Mouse (Mus musculus): ENCODE measurements around the gene Rnf111. TPM values are rescaled to one million over a fixed set of nuclear protein-coding genes. Genes with fewer than 3 reads are reported as not detected.

Gene Rnf111
- total and polyA plus RNA-seq, 3 experiments, result 10.4 to 17.6 (median 11.8) TPM

DNA sequence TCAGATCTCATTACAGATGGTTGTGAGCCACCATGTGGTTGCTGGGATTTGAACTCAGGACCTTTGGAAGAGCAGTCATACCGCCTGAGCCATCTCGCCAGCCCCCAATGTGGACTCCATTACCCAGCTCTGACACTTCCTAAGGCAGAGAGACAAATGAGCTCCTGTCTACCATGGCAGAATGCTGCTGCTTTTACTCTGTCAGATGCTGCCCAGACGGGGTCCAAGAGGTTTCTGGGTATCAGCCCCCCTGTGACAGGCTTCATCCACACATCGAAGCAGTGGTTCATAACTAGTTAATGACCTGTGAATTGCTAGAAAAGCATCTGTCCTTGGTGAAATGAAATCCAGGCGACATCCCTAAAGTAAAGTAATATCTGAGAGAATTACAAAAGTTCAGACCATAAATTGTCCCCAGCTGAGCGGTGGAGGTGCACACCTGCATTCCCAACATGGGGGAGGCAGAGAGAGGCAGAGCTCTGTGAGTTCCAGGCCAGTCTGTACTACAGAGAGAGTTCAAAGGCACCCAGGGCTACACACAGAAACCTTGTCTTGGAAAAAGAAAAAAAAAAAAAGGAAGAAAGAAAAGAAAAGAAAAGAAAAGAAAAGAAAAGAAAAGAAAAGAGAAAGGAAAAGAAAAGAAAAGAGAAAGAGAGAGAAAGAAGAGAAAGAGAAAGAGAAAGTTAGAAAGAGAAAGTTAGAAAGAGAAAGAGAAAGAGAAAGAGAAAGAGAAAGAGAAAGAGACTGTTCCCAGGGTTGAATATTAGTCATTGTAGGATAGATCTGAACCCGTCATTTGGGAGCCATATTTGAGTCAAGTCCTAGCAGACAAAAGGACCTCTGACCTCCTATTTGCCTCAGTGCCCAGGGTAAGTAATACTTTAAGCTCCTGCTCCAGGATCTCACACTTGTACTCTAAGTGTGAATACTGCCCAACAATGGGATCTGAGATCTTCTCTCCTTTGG is 123.7 kb downstream of the Rnf111 start:
- Histone ChIP-seq H3K27ac (ENCODE audit: insufficient read depth, low read depth) (no peak overlapping the region), H3K27me3 (replicated peaks) (no peaks in the 10 kb centered on the region), H3K79me2 (replicated peaks; ENCODE audit: control insufficient read depth, extremely low read depth, insufficient read depth, poor library complexity, severe bottlenecking) (no peaks in the 10 kb centered on the region), H3K9ac (ENCODE audit: insufficient read depth, low read depth) (no peak overlapping the region), H3K9me3 (replicated peaks; ENCODE audit: low read length) (no peaks in the 10 kb centered on the region), H3K4me3 (replicated peaks in 1 of 3; ENCODE audit: low read depth in 2 of 3, low read length in 2 of 3, poor library complexity in 1 of 3) (no peak overlapping the region), H3K36me3 (replicated peaks in 1 of 2; ENCODE audit: control insufficient read depth in 1 of 2, insufficient read depth in 1 of 2, low read length in 1 of 2) (peaks cover 84 to 95% of the 10 kb centered on the region in 2 experiments), H3K4me2 (ENCODE audit: insufficient read depth, low read depth, poor library complexity, severe bottlenecking) (no peak overlapping the region), H3K4me1 (ENCODE audit: control insufficient read depth in 1 of 2, insufficient read depth in 2 of 2) (no peaks in the 10 kb centered on the region)
- dilution Hi-C loops (cut with MboI; ENCODE audit: extremely low pct_ligation_motif_present, extremely low pct_unique_long_range_greater_than_20kb, low sequenced_read_pairs) (no loop called here), in situ Hi-C loops (cut with MboI; ENCODE audit: low pct_ligation_motif_present, low pct_unique_long_range_greater_than_20kb, low sequenced_read_pairs) (no loop called here)
- TF ChIP-seq IRF4 (IDR thresholded peaks at IDR 0.05; ENCODE audit: low read depth, low read length), result peak; percentile 58; the same call in 1 of the 2 replicates
- TF ChIP-seq HCFC1 (IDR thresholded peaks at IDR 0.05; ENCODE audit: low read depth, low read length), result no peak
- no peak for TF ChIP-seq E2F4 (IDR thresholded peaks at IDR 0.05; ENCODE audit: insufficient replicate concordance, low read depth, low read length)
- no peak for TF ChIP-seq ZMIZ1 (IDR thresholded peaks at IDR 0.05; ENCODE audit: low read depth, low read length)
- TF ChIP-seq GABPA (IDR thresholded peaks at IDR 0.05; ENCODE audit: insufficient replicate concordance, low read depth, low read length), result no peak
- TF ChIP-seq ETS1 (conservative IDR thresholded peaks at IDR 0.05; ENCODE audit: low read depth, low read length), result peak; percentile 85; the same call in 1 of the 2 replicates
- DNase-seq (ENCODE audit: extremely low read depth), result no peak

Other genes starting within 250 kb of the Rnf111 start
- gene Ccnb2, start 82.2 kb downstream of the Rnf111 start, total RNA-seq (2012; rRNA removed), result 102 and 104 TPM in 2 replicates
- gene Ccnb2, start 82.2 kb downstream of the Rnf111 start, total RNA-seq (2014; rRNA removed), result 130 and 138 TPM in 2 replicates
- gene Ccnb2, start 82.2 kb downstream of the Rnf111 start, polyA plus RNA-seq (2012; ENCODE audit: insufficient read length, low read depth), result 74.2 and 83.9 TPM in 2 replicates
- gene Sltm, start 39.0 kb upstream of the Rnf111 start, total RNA-seq (2012; rRNA removed), result 37.6 and 42.5 TPM in 2 replicates
- gene Sltm, start 39.0 kb upstream of the Rnf111 start, total RNA-seq (2014; rRNA removed), result 42.4 and 47.7 TPM in 2 replicates
- 94.5 and 104 TPM in 2 replicates for gene Sltm, start 39.0 kb upstream of the Rnf111 start, polyA plus RNA-seq (2012; ENCODE audit: insufficient read length, low read depth)
- gene Gm10642, start 152.5 kb upstream of the Rnf111 start, total RNA-seq (2012; rRNA removed), result 1.5 and 2.1 TPM in 2 replicates
- 0.13 TPM in 1 of 2 replicates, not detected in the other for gene Gm10642, start 152.5 kb upstream of the Rnf111 start, total RNA-seq (2014; rRNA removed)
- not detected in 2 replicates for gene Gm10642, start 152.5 kb upstream of the Rnf111 start, polyA plus RNA-seq (2012; ENCODE audit: insufficient read length, low read depth)
- gene Mindy2, start 153.4 kb upstream of the Rnf111 start, total RNA-seq (2012; rRNA removed), result 5.3 and 7.0 TPM in 2 replicates
- gene Mindy2, start 153.4 kb upstream of the Rnf111 start, total RNA-seq (2014; rRNA removed), result 9.9 and 10.0 TPM in 2 replicates
- gene Mindy2, start 153.4 kb upstream of the Rnf111 start, polyA plus RNA-seq (2012; ENCODE audit: insufficient read length, low read depth), result 5.9 and 6.8 TPM in 2 replicates
- gene Adam10, start 175.3 kb upstream of the Rnf111 start, total RNA-seq (2012; rRNA removed), result 9.3 and 9.6 TPM in 2 replicates
- gene Adam10, start 175.3 kb upstream of the Rnf111 start, total RNA-seq (2014; rRNA removed), result 17.7 and 17.8 TPM in 2 replicates
- 26.3 and 28.9 TPM in 2 replicates for gene Adam10, start 175.3 kb upstream of the Rnf111 start, polyA plus RNA-seq (2012; ENCODE audit: insufficient read length, low read depth)